Mouse (Mus musculus) frontal cortex, adult (tissue): ENCODE measurements at regions not wholly inside any gene's neighbourhood (a gene's known extent, or its start where the extent isn't known, plus 50 kb on each side); places are given as distances from the start of the nearest gene placed in this dataset.

Experiments
- ATAC-seq: cut with Nextera tagmentation; 2 replicates; pipeline ENCODE4 v1.9.2; 2017; ENCODE audit warnings: mild to moderate bottlenecking, moderate library complexity, mixed read lengths; ENCODE audit not compliant: low TSS enrichment

GRCm38 (mm10) chr16:31370590-31371092, 51.4 kb upstream of the Bdh1 start:
- ATAC-seq: peak; percentile 47

GRCm38 (mm10) chr16:31369849-31370248, 52.2 kb upstream of the Bdh1 start:
- no peak for ATAC-seq

- ATAC-seq: peak; percentile 62
Observed at GRCm38 (mm10) chr16:31367521-31368245, 53.1 kb upstream of the Apod start.

GRCm38 (mm10) chr16:31366033-31366432, 51.4 kb upstream of the Apod start:
- ATAC-seq: no peak

GRCm38 (mm10) chr16:31364475-31364874, 49.9 kb upstream of the Apod start:
- peak; percentile 34; the same call in 1 of the 2 replicates for ATAC-seq
